Mouse (Mus musculus) olfactory bulb, adult 2 months (tissue): Measurements from ENCODE around the gene Ptprk.

ENCODE experiments used
- CTCF ChIP-seq: fragments of 200-500 bp; IDR thresholded peaks from 2 replicates; pipeline ENCODE4 v1.5.1; 2012; ENCODE audit warnings: low read depth, mild to moderate bottlenecking, low read length, moderate library complexity; ENCODE audit not compliant: insufficient read depth
- POLR2A ChIP-seq: fragments of 200-500 bp; IDR thresholded peaks from 2 replicates; pipeline ENCODE4 v1.6.1; 2012; ENCODE audit warnings: mild to moderate bottlenecking, low read depth, low read length, moderate library complexity; ENCODE audit not compliant: insufficient read depth

GRCm38 (mm10) chr10:28186018-28186800, 111.6 kb downstream of the Ptprk start:
- TF ChIP-seq CTCF (no peak), POLR2A (no peak)
